Mouse (Mus musculus) spleen, postnatal 14 days (tissue): Measurements from ENCODE around the gene Ccdc122.
"Not testable (repeated sequence)": the region's sequence is repeated elsewhere in the genome, so short reads cannot be mapped to it uniquely, and the experiment has no call there.

ENCODE experiments used
- DNase-seq, 2 experiments: peaks; one replicate each; pipeline ENCODE4 v3.0.0; 2021 to 2022; ENCODE audit warnings: low spot score in 2 of 2

The Ccdc122 gene

GRCm38 (mm10) chr14:77036226-77037046 is at the start of gene Ccdc122, which contains the start of gene Lacc1:
Ccdc122 (plus strand) TSS chr14:77036772.
Lacc1 (minus strand) TSS chr14:77036904.
- DNase-seq: peak; percentile 67 to 82

DNA sequence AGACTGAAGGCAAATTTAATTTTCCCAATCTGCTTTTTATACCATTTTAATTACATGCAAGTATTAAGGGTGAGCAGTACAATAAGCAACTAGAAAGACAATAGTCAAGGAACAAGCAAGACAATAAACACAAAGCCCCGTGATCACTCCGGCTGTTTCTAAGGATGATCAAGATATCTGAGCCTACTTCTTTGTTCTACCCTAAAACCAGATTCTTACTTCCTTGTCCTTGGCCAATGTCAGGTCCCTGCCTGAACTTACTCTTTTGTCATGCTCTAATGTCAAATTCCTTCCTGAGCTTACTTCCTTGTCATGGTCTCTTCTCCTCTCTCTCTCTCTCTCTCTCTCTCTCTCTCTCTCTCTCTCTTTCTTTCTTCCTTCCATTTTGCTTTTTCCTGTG is 46.2 kb upstream of the Ccdc122 start:
- DNase-seq: not testable (repeated sequence)

GRCm38 (mm10) chr14:77004740-77005139 is 31.8 kb upstream of the Ccdc122 start:
- no peak for DNase-seq

GRCm38 (mm10) chr14:77005566-77005965 is 31.0 kb upstream of the Ccdc122 start:
- no peak for DNase-seq

- DNase-seq: peak; percentile 14 to 33
Observed at GRCm38 (mm10) chr14:77008238-77008637, 28.3 kb upstream of the Ccdc122 start.

- DNase-seq: peak; percentile 13 to 36
Observed at GRCm38 (mm10) chr14:77011804-77012203, 24.8 kb upstream of the Ccdc122 start.

DNA sequence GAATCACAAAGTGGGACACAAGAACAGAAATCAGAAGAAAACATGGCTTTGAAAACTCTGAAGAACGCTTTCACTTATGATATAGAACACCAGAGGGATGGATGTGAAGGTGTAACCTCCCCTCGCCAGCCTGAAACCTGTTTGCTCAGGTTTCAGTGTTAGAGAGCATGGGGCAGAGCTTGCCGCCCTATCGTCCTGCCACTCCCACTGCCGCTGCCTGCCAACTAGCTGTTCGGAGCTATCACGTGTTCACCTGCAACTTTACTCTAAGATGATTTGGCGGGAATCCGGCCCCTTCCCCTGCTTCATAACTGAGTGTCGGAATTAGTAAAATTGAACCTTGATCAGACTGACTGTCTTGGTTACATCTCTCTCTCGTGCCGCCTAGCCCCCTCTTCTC is 19.8 kb upstream of the Ccdc122 start:
- not testable (repeated sequence) for DNase-seq

GRCm38 (mm10) chr14:77017211-77017610 is 19.4 kb upstream of the Ccdc122 start:
- no peak for DNase-seq

- no peak for DNase-seq
Observed at GRCm38 (mm10) chr14:77024499-77024898, 12.1 kb upstream of the Ccdc122 start.

DNA sequence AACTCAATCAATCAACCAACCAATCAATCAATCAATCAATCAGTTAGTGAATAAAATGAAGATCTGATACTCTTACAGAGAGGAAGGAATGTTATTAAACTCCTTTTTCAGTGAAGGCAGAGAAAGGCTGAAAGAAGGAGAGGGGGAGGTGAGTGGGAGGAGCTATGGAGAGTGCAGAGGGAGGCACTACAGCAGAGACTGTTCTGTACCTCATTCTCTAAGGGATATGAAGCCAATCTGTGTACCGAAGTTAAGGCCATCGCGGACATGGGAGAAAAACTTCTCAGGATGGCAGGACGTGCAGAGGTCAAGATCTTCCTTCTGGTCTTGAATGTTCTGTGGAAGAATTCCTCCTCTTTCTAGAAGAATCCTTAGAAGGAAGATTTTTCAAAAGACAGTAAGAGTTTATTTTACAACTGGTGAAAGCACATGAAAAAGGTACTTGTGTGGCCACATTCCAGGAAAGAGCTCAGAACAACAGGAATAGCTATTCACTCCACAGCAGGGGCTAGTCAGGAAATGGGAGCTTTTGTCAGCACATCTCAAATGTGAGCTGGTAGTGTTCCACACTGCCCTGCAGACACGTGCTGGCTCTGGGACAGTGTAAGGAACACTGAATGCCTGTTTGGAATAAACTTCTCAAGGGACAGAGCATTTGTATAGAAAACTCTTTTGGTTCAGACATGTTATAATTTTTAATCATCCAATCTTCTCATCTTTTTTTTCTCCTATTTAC is 7.1 kb upstream of the Ccdc122 start:
- no peak for DNase-seq

GRCm38 (mm10) chr14:77030808-77031207 is 5.8 kb upstream of the Ccdc122 start:
- no peak for DNase-seq

- DNase-seq: no peak
Observed at GRCm38 (mm10) chr14:77032433-77032832, 4.1 kb upstream of the Ccdc122 start.

GRCm38 (mm10) chr14:77033391-77033790 is 3.2 kb upstream of the Ccdc122 start:
- DNase-seq: no peak

DNA sequence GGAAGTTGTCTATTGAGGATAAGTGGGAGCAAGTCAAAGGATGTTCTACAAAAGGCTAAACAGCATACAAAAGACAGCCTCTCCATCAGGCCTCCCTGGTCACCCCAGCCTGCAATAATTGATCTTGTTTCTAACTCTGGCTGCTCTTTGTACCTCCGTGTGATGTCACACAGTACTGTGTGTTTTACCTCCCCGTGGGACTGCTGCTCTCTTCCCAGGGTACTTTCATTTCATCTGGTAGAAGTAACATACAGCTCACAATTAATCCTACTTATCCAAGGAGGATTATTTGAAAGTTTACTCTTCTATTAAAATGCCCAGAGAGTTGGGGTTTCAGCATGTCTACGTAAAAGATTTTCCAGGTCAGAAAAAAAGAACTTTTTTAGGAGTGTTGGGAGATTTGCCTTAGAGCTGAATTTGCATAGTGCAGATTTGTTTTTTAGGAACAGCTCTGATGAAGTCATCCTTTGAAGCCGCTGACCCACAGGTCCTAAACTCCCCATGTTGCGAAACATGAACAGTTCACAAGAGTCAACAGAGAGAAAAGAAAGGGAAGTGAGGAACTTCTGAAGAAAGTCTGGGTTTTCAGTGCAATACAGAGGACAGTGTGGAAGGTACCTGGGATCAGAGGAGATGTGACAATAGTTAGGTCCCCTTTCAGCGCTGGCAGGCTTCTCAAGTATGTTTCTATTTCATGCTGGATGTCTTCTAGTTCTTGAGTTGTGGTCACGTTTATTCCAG is 2.2 kb upstream of the Ccdc122 start:
- DNase-seq: no peak

DNA sequence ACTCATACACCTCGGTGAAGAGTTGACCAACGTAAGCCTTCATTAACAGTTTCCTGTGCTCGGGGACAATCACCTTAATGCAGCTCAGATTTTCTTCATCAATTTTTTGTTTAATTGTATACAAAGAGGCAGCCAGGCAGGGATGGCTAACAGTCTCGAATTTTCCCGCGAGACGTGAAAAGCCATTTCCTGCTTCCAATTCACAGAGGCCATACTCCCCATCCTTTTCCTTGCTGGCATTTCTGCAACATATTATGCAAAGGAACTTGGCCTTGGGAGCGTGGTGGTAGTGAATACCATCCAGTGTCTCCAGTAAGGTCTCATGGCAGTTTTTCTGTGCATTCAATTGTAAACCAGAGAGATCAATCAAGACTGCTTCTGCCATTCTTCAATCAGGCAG is 1.6 kb upstream of the Ccdc122 start:
- no peak for DNase-seq

DNA sequence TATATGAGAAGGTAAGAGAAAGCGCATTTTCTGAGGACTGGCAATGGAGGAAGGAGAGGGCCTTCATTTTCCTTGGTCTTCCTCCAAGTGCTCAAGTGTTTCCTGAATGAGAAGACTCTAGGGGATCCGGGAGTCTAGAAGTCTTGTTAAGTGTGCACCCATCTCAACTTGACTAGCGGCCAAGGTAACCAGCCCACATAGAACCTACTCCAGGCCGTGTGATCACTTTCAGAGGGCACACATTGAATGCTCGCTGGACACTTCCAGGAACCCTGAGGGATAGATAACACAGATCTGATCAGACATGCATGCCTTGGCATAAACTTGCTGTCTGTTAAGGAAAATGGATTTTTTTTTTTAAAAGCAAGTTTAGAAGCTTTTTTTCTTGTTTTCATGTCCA is 758 bp downstream of the Ccdc122 start:
- DNase-seq: no peak

- DNase-seq: no peak
Observed at GRCm38 (mm10) chr14:77037832-77038425, 1.4 kb downstream of the Ccdc122 start.

DNA sequence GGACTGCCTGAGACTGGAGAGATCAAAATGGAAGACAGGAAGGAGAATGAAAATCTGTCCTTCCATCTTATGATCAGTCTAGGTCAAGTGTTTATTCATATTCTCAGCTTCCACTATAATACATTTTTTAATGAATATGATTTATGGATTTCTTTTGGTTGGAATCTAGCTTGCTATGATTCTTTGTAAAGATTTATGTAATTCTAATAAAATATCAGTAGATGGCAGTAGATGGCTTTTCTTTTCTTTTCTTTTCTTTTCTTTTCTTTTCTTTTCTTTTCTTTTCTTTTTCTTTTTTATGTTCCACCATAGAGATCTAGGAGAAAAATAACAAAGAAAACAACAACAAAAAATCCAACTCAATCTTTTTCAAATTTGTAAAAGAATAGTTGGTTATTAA is 16.7 kb downstream of the Ccdc122 start:
- no peak for DNase-seq

- no peak for DNase-seq
Observed at GRCm38 (mm10) chr14:77069361-77069760, 32.8 kb downstream of the Ccdc122 start.

GRCm38 (mm10) chr14:77081248-77081647 is 44.7 kb downstream of the Ccdc122 start:
- DNase-seq: no peak

- DNase-seq: no peak
Observed at GRCm38 (mm10) chr14:77100285-77100684, 63.7 kb downstream of the Ccdc122 start.

DNA sequence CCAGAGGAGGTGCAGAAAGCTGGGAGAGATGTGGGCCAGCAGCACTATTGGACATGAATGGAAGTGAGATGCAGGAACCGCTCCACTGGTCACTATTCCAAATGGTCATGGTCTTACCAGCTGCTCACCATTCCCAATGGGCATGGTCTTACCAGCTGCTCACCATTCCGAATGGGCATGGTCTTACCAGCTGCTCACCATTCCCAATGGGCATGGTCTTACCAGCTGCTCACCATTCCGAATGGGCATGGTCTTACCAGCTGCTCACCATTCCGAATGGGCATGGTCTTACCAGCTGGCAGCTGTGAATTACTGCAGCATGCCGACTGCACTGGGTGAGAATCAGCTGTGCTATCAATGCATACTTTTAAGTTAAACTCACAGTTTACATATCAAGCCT is 74.0 kb downstream of the Ccdc122 start:
- DNase-seq: not testable (repeated sequence)
